Mouse (Mus musculus) erythroblast, embryonic 14.5 days (primary cell): ENCODE results near the gene Dock7.

Experiments
- GATA1 ChIP-seq: IDR thresholded peaks from 2 replicates; pipeline ENCODE4 v1.6.1; 2012; ENCODE audit warnings: low read length, inconsistent platforms, mixed read lengths
- TAL1 ChIP-seq: IDR thresholded peaks from 3 replicates; pipeline ENCODE4 v1.6.1; 2012; ENCODE audit warnings: low read length, inconsistent platforms, mixed read lengths

- TF ChIP-seq TAL1 (no peak), GATA1 (no peak)
Measured at GRCm38 (mm10) chr4:99108817-99109216, 11.9 kb downstream of the Dock7 start.
